Mouse (Mus musculus) ZHBTc4 (cell line): Measurements from ENCODE around the gene Zeb2.
"Not testable (repeated sequence)": the region's sequence is repeated elsewhere in the genome, so short reads cannot be mapped to it uniquely, and the experiment has no call there.

Source experiments
- DNase-seq: peaks from one replicate; pipeline ENCODE4 v3.0.0-alpha.2; 2011; ENCODE audit warnings: low read depth, low spot score

The Zeb2 gene

DNA sequence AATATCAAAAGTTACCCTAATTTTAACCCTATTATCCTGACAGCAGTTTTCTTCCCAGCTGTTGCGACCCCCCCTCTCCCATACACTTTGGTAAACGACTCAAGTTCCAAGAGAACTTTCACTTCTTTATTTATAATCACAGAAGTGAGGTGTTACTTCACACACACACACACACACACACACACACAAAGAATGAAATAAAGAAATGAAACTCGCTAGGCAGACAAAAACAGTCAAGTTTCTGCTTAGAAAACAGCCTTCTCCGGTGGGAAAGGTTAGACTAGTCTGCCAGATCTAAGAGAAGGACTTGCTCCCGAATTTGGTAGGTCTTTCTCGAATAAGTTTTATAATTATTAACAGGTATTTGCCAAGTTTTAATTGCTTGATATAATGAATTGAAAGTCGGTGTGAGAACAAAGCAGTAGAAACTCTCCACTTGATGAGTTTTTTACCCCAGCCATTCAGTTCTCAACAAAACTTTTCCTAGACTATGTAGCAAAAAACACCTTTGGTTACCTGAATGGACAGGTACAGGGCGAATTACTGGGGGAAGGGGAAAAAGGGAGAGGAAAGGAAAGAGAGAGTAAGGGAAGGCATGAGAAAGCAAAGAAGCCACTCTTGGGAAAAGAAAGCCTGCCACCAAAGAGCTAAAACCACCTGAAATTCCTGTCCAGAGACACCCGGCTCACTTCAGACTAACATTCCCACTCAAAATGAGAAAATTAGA is 5.0 kb downstream of the Zeb2 start:
- DNase-seq, result no peak

- not testable (repeated sequence) for DNase-seq
Observed at GRCm38 (mm10) chr2:45111571-45111970, 5.6 kb downstream of the Zeb2 start.

DNA sequence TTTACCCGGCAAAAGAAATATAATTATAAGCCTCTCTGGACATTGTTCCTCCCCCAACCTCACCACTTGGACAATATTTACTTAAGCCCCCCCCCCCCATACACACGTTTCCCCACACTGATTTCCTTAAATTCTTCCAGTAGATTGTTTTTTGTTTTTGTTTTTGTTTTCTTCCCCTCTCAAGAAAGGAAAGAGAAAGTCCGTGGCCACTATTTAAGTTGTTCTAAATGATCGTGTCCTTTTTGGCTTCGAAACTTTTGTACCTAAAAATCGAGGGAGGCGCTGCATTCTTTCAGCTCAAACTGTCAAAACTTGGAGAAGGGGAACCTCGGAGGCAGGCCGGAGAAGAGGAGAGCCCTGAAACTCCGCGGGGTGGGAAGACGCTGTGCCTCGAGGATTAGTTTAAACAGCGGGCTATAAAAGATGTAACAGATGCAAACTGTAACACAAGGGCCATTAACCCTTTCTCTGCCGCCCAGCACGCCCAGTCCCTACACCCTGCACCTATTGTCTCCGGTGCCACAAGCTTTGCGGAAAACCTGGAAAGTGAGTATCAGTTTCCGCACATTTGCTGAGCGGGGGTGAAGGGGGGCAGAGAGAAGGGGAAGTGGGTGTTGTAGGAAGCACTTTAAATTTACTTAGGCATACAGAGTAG is 6.3 kb downstream of the Zeb2 start:
- peak; percentile 39 for DNase-seq

- DNase-seq, result peak; percentile 66
Observed at GRCm38 (mm10) chr2:45109951-45110756, 7.0 kb downstream of the Zeb2 start.

DNA sequence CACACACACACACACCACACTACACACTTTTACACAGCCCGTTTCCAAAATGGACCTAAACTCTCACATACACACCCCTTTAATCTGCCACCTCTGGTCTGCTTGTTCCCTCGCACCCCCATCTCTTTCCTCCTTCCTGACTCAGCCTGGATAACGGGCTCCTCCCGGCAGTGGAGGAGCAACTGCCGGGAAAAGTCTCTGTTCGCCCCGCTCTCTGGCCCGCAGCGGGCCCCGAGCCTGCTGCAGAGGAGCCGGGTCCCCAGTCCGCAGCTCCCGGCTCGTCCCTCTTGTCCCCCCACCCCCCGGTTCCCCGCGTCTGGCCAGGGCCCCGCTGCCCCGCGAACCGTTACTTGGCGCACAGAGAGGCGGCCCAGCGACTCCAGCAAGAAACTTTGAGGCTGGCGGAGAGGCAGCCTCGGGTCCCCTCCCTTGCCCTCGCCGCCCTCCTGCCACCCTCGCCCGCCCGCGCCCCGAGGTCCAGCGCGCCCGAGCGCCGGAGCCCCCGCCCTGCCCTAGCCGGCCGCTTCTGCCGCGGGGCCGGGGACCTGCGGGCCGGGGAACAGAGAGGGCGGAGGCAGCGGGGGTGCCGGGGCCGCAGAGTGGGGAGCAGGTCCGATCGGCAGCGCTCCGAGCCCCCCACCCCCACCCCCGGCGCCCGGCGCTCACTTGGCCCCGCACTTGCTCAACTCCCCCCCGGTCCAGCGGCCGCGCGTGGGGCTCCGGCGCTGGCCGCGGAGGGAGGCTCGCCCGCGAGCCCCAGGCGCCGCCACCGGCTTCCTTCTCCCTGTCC is 7.8 kb downstream of the Zeb2 start:
- peak; percentile 54 for DNase-seq

GRCm38 (mm10) chr2:45108521-45109091 is 8.6 kb downstream of the Zeb2 start:
- DNase-seq, result peak; percentile 33

DNA sequence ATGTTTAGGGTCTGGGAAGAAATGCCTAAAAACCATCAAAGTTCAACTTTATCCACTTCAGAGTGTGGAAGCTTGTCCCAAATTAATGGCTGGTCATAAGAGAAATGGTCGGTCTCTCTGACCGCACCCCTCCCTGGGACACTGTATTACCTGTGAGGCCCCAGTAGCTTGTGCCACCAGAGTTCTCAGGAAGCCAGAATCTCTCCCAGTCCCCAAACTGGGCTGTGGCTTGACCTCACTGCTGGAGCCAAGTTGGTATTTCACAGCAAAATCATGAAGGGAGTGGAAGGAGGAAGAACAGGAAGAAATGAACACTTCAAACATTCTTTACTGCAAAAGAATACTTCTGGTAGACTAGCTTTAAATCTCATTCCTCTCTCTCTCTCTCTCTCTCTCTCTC is 9.6 kb downstream of the Zeb2 start:
- DNase-seq, result no peak

DNA sequence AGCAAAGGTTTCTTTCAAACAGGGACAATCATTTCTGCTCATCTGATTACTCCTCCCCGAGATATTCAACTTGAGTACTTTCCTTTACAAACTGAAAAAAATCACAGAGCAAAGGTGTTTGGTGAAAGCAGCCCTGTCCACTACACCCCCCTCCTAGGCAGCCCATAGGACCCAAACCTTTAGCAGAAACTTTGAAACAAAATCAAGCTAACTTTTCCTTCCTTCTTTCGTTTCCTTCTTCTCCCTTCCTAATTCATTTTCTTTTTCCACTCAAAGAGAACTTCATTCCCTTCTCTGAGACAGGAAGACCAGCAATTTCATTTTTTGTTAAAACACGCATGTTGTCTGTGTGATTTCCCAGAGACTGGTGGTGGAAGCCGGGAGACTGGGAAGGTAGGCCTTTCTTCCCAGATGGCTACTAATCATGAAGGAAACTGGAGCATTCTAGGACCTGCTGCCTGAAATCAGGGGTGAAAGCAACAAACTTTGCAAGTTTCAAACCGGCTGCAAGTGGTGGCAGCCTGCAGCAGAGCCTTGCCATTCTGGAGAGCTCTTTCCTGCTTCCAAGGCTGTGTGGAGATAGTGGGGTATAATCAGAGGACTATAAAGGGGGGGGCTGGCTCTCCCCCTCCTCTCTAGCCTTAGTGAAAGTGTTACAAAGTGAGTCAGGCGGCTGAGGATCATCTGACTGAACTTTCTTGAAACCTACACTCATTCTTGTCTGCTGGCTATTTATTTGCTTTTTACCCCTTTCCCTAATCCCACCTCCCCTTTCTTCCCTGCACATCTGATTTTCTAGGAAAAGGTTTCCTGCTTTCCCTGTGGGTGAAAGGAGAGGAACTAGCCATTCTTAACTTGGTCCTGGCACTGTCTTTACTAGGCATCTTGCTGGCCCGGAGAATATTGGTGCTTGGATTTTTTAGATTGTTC is 11.0 kb downstream of the Zeb2 start:
- DNase-seq, result no peak

DNA sequence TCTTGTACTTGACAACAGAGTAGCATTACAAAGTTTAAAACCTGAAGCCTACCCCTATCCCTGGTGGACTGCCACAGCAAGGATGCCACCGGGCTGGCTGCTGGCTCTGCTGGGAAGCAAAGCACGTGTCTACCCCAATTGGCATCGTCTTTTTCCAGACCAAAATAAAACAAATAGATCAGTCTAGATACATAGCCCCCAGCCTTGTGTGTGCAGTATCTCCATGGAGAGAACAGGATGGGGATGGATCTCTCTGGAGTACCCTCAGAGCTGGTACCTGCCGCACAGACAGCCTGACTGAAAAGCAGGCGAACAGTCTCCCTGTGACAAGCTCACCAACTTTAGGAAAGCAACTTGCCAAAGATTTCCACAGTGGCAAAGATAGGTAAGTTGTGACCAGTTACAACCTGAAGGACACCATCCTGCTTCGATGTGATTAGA is 11.9 kb downstream of the Zeb2 start:
- DNase-seq, result no peak

- DNase-seq, result peak; percentile 27
Observed at GRCm38 (mm10) chr2:45104511-45105055, 12.6 kb downstream of the Zeb2 start.

- no peak for DNase-seq
Observed at GRCm38 (mm10) chr2:45104066-45104465, 13.1 kb downstream of the Zeb2 start.

DNA sequence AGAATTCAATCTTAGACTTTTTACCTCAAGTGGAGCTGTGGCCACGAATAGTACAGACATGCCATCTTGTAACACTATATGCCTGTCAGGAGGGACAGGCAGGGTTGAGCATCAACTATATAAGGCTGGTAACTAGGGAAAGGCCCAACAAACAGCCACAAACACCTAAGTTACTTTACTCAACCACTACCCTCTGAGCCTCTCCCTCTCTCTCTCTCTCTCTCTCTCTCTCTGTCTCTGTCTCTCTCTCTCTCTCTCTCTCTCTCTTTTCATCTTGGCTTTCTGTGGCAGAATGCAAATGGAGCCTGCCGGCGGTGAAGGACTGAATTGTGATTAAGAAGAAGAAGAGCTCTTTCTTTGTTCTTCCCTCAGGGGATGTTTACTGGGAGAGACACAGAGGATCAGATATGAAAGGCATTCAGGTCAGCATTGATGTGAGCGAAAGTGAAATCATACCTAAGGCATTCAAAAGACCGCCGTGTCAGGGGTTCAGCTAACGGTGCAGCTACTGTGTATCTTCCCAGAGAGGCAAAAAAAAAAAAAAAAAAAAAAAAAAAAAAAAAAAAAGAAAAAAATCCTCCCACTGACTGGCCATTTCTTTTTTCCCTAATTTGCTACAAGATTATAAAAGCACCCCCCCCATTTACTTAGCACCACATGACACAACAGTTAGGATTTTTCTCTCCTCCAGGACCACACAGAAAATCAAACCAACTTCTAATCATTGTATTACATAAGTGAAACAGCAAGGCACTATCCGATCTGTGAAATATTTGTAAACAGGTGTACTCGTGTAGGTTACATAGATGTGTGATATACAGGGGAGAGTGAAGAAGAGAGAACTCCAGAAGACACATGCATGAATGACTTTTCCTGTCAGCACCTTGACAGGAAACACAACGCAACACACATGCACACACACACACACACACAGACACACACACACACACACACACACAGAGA is 13.9 kb downstream of the Zeb2 start:
- peak; percentile 5 for DNase-seq

DNA sequence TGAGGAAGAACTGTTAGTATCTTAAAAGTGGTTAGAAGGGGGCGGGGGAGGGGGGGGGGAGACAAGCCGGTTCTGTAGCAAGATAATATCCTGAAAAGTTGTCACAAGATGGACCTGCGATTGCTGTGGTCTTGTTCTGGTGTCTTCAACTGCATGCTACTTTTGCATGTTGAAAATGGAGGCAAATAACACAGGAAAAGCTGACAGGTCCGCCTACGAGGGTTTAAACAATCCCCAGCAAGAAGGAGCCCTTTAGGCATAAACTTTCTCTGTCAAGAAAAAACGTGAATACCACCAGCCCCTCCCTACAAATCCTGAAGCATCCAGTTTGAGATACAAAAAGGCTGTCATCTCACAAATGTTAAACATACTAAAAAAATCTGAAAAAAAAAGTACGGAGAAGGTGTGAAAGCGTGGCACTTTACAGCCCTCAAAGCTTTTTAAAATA is 15.0 kb downstream of the Zeb2 start:
- DNase-seq, result no peak

- DNase-seq, result no peak
Observed at GRCm38 (mm10) chr2:45101586-45101985, 15.6 kb downstream of the Zeb2 start.

DNA sequence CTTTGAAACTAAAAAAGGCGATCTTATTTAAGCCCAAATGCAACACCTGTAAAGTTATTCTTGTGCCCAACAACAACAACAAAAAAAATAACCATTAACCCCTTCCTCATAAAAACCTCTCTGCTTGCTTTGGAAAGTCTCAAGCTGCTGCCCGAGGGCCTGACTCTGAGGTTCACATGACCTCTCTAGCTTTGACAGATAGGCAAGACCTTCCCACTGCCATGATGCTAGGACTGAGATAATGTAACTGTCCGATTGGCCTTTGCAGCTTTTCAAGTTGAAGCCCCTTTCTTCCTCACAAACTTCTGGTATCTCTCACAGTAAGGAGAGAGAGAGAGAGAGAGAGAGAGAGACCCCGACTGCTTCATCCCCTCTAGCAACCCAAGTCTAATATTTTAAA is 16.2 kb downstream of the Zeb2 start:
- DNase-seq, result no peak

GRCm38 (mm10) chr2:45100628-45101027 is 16.6 kb downstream of the Zeb2 start:
- DNase-seq, result no peak

DNA sequence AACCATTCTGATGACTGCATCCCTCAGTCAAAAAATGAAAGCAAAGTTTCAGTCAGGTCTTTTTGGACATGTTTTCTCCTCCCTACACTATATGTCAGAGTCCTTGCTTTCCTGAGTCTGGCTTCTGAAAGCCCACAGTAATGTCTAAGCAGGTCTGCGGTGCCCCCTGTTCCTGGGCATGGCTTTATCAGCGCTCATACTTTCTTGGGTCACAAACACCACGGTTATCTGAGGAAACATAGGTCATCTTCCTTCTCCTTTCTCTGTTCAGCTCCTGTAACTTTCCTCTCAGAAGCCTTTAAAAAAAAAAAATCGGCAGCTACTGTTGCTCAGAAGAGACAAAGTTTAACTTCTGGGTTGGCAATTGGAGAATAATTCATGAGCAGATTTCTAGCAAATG is 17.2 kb downstream of the Zeb2 start:
- DNase-seq, result no peak

GRCm38 (mm10) chr2:45099081-45099480 is 18.1 kb downstream of the Zeb2 start:
- no peak for DNase-seq

DNA sequence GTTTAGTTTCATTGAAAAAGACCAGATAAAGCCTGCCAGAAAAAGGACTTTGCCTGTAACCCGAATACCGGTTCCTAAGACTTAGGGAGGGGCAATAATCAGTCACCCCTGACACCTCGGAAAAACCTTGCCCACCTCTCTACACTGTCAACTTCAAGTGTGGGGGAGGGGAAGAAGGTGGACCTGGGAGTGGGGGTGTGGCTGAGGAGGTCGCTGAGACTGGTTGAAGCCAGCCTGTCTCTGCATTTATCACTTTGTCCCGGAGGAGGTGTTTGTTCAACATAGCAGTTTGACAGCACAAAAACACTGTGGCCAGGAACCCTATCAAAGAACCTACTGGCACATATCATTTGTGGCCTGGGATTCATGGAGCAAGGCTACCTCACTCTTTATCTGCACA is 19.2 kb downstream of the Zeb2 start:
- DNase-seq, result peak; percentile 23
